Mouse (Mus musculus): ENCODE data around the gene Neurl1a. TPM values are rescaled to one million over a fixed set of nuclear protein-coding genes. Genes with fewer than 3 reads are reported as not detected.

Neurl1a gene
- polyA plus RNA-seq, 1 experiment from 2014 or later: 1.3 TPM

DNA sequence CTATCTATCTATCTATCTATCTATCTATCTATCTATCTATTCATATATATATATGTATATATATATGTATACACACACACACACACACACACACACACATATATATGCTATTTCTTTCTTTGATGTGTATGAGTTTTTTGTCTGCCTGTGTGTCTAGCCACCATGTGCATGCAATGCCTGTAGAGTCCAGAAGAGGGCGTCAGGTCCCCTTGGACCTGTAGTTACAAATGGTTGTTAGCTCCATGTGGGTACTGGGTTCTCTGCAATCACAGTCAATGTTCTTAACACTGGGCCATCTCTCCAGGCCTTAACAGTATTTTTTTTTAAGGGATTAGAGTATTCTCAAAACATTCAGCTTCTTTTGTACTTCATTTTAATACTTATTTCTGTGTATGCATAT, 34.9 kb downstream of the Neurl1a start:
- H3K4me1 ChIP-seq (ENCODE audit: control insufficient read depth in 2 of 2, insufficient read depth in 2 of 2, low read length in 2 of 2): no peaks in the 10 kb centered on the region
- no peaks in the 10 kb centered on the region for H3K27me3 ChIP-seq (ENCODE audit: control insufficient read depth, insufficient read depth, low read length)
- no peaks in the 10 kb centered on the region for H3K36me3 ChIP-seq (ENCODE audit: control insufficient read depth, insufficient read depth, low read length)
- H3K9me3 ChIP-seq (ENCODE audit: control insufficient read depth, low read length): no peaks in the 10 kb centered on the region
- 41% methylated on average over 1 of the region's 1 CpGs for WGBS
- no peak overlapping the region for H3K4me2 ChIP-seq (ENCODE audit: low read length)
- ATAC-seq (ENCODE audit: insufficient number of reproducible peaks, insufficient read depth, low FRiP score, low read depth): no peak
- H3K27ac ChIP-seq (replicated peaks in 1 of 2; ENCODE audit: control insufficient read depth in 1 of 2, insufficient read depth in 1 of 2, low read depth in 2 of 2, low read length in 2 of 2): no peak overlapping the region
- no peak overlapping the region for H3K4me3 ChIP-seq (ENCODE audit: control insufficient read depth in 1 of 2, insufficient read depth in 1 of 2, low read depth in 1 of 2, low read length in 2 of 2)
- H3K9ac ChIP-seq (ENCODE audit: low read length): no peak overlapping the region

DNA sequence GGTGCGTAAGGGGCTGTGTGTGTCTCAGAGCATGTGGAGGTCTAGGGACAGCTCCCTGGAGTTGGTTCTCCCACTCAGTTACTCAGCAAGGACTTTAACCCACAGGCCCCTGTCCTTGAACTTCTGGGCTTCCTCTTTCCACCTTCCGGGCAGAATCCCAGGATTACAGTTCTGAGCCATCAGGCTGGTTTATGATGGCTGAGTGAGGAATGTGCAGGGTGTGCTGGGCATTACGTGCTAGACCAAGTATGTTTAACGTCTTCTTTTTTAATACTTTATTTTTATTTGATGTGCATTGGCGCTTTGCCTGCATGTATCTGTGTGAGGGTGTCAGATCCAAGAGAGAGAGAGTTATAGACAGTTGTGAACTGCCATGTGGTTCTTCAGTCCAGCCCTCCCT, 38.1 kb downstream of the Neurl1a start:
- Histone ChIP-seq H3K4me3 (ENCODE audit: control insufficient read depth in 1 of 2, insufficient read depth in 1 of 2, low read depth in 1 of 2, low read length in 2 of 2) (no peak overlapping the region), H3K9ac (ENCODE audit: low read length) (no peak overlapping the region), H3K4me2 (ENCODE audit: low read length) (no peak overlapping the region), H3K9me3 (ENCODE audit: control insufficient read depth, low read length) (no peaks in the 10 kb centered on the region), H3K36me3 (ENCODE audit: control insufficient read depth, insufficient read depth, low read length) (no peaks in the 10 kb centered on the region), H3K4me1 (ENCODE audit: control insufficient read depth in 2 of 2, insufficient read depth in 2 of 2, low read length in 2 of 2) (no peaks in the 10 kb centered on the region), H3K27ac (replicated peaks in 1 of 2; ENCODE audit: control insufficient read depth in 1 of 2, insufficient read depth in 1 of 2, low read depth in 2 of 2, low read length in 2 of 2) (no peak overlapping the region), H3K27me3 (ENCODE audit: control insufficient read depth, insufficient read depth, low read length) (no peaks in the 10 kb centered on the region)
- ATAC-seq (ENCODE audit: insufficient number of reproducible peaks, insufficient read depth, low FRiP score, low read depth): no peak
- WGBS: 83% methylated on average over 5 of the region's 5 CpGs

DNA sequence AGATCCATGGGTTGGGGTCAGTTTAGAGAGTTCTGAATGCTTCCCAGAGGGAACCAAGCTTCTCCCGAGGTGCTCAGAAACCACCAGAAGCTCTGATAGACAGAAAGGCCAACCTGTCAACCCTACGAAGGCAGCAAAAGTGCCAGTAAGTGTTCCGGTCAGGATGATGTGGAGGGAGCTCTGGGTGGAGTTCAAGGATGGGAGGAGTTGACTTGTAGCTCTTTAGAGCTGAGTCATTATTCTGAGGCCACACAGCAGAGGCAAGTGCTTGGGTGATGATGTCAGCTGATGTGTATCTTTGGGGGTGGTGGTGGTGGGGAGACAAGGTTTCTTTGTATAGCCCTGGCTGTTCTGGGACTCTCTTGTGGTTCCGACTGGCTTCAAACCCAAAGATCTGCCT, 41.0 kb downstream of the Neurl1a start:
- Histone ChIP-seq H3K27me3 (ENCODE audit: control insufficient read depth, insufficient read depth, low read length) (no peaks in the 10 kb centered on the region), H3K9ac (ENCODE audit: low read length) (no peak overlapping the region), H3K4me2 (ENCODE audit: low read length) (no peak overlapping the region), H3K9me3 (ENCODE audit: control insufficient read depth, low read length) (no peaks in the 10 kb centered on the region), H3K4me3 (ENCODE audit: control insufficient read depth in 1 of 2, insufficient read depth in 1 of 2, low read depth in 1 of 2, low read length in 2 of 2) (no peak overlapping the region), H3K36me3 (ENCODE audit: control insufficient read depth, insufficient read depth, low read length) (no peaks in the 10 kb centered on the region), H3K27ac (replicated peaks in 1 of 2; ENCODE audit: control insufficient read depth in 1 of 2, insufficient read depth in 1 of 2, low read depth in 2 of 2, low read length in 2 of 2) (no peak overlapping the region), H3K4me1 (ENCODE audit: control insufficient read depth in 2 of 2, insufficient read depth in 2 of 2, low read length in 2 of 2) (peaks cover 4 to 6% of the 10 kb centered on the region in 2 experiments; a peak in 1 of 4 replicates)
- WGBS: 52% methylated on average over 4 of the region's 4 CpGs
- ATAC-seq (ENCODE audit: insufficient number of reproducible peaks, insufficient read depth, low FRiP score, low read depth): no peak

DNA sequence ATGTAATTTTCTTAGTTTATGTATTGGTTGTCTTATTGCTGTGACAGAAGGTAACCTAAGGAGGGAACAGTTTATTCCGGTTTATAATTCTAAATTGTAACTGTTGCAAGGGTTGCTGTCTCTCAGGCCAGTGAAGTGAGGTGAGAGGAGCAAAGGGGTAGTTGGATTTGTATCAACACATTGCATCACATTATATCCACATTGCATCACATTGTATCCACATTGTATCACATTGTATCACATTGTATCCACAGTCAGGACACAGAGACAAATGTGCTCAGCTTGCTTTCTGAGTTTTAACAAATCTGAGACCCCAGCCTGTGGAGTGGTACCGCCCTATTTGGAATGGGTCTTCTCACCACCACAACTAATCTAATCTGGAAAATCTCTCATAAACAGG, 41.6 kb downstream of the Neurl1a start:
- Histone ChIP-seq H3K4me1 (ENCODE audit: control insufficient read depth in 2 of 2, insufficient read depth in 2 of 2, low read length in 2 of 2) (peaks cover 4 to 8% of the 10 kb centered on the region in 2 experiments; a peak in 1 of 4 replicates), H3K36me3 (ENCODE audit: control insufficient read depth, insufficient read depth, low read length) (no peaks in the 10 kb centered on the region), H3K27ac (replicated peaks in 1 of 2; ENCODE audit: control insufficient read depth in 1 of 2, insufficient read depth in 1 of 2, low read depth in 2 of 2, low read length in 2 of 2) (no peak overlapping the region), H3K4me2 (ENCODE audit: low read length) (no peak overlapping the region), H3K4me3 (ENCODE audit: control insufficient read depth in 1 of 2, insufficient read depth in 1 of 2, low read depth in 1 of 2, low read length in 2 of 2) (no peak overlapping the region), H3K9me3 (ENCODE audit: control insufficient read depth, low read length) (no peaks in the 10 kb centered on the region), H3K9ac (ENCODE audit: low read length) (no peak overlapping the region), H3K27me3 (ENCODE audit: control insufficient read depth, insufficient read depth, low read length) (no peaks in the 10 kb centered on the region)
- ATAC-seq (ENCODE audit: insufficient number of reproducible peaks, insufficient read depth, low FRiP score, low read depth): no peak
- 83% methylated on average over 2 of the region's 2 CpGs for WGBS

DNA sequence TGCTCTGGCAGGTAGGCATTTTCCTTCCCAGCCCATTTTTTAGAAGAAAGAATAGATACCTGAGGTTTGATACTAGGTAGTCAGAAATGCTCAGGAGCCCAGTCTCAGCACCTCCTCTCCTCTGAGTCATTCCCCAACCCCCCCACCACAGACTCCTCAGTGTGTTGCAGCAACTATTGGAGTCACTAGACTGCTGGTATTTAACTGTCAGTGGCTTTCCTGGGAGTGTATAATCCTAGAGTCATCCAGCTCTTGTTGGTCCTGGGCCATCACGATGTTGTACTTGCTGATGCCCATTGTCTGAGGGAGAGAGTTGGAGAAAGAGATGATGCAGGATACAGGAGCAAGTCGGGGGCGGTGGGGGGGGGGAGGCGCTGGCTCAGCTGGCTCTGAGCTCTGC, 42.4 kb downstream of the Neurl1a start:
- H3K9ac ChIP-seq (ENCODE audit: low read length): no peak overlapping the region
- 80% methylated on average over 4 of the region's 4 CpGs for WGBS
- H3K27ac ChIP-seq (replicated peaks in 1 of 2; ENCODE audit: control insufficient read depth in 1 of 2, insufficient read depth in 1 of 2, low read depth in 2 of 2, low read length in 2 of 2): no peak overlapping the region
- no peak overlapping the region for H3K4me2 ChIP-seq (ENCODE audit: low read length)
- no peaks in the 10 kb centered on the region for H3K36me3 ChIP-seq (ENCODE audit: control insufficient read depth, insufficient read depth, low read length)
- H3K9me3 ChIP-seq (ENCODE audit: control insufficient read depth, low read length): no peaks in the 10 kb centered on the region
- ATAC-seq (ENCODE audit: insufficient number of reproducible peaks, insufficient read depth, low FRiP score, low read depth): no peak
- peaks cover 4 to 8% of the 10 kb centered on the region in 2 experiments; a peak in 1 of 4 replicates for H3K4me1 ChIP-seq (ENCODE audit: control insufficient read depth in 2 of 2, insufficient read depth in 2 of 2, low read length in 2 of 2)
- no peak overlapping the region for H3K4me3 ChIP-seq (ENCODE audit: control insufficient read depth in 1 of 2, insufficient read depth in 1 of 2, low read depth in 1 of 2, low read length in 2 of 2)
- H3K27me3 ChIP-seq (ENCODE audit: control insufficient read depth, insufficient read depth, low read length): no peaks in the 10 kb centered on the region

DNA sequence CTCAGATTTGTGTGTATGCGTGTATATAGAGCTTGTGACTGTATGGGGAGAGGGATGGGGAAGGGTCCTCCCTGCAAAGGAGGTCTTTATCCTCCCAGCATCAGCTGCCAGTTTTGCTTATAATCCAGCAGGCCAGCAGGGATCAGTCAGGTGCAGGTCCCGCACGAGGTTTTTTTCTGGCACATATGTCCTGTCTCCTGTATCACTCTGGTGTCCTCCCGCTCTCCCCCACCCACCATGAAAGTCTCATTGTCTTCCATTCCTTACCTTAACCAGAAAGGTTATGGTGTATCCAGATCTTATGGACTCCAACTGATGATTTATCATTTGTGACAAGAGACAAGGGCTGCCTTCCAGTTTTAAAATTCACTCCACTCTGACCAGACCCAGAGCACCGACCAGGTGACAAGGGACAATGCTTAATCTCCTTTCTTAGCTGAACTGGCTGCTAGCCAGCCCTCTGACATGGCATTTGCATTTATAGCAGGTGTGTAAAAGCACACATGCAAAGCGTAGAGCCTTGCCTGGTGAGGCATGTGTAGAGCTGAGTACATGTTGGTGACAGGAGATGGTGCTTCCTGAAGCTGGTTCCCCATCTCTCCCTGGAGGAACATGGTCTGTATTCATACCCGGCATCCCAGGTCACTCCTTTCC, 43.0 kb downstream of the Neurl1a start:
- 67% methylated on average over 7 of the region's 7 CpGs for WGBS
- no peak overlapping the region for H3K27ac ChIP-seq (replicated peaks in 1 of 2; ENCODE audit: control insufficient read depth in 1 of 2, insufficient read depth in 1 of 2, low read depth in 2 of 2, low read length in 2 of 2)
- no peak for ATAC-seq (ENCODE audit: insufficient number of reproducible peaks, insufficient read depth, low FRiP score, low read depth)

DNA sequence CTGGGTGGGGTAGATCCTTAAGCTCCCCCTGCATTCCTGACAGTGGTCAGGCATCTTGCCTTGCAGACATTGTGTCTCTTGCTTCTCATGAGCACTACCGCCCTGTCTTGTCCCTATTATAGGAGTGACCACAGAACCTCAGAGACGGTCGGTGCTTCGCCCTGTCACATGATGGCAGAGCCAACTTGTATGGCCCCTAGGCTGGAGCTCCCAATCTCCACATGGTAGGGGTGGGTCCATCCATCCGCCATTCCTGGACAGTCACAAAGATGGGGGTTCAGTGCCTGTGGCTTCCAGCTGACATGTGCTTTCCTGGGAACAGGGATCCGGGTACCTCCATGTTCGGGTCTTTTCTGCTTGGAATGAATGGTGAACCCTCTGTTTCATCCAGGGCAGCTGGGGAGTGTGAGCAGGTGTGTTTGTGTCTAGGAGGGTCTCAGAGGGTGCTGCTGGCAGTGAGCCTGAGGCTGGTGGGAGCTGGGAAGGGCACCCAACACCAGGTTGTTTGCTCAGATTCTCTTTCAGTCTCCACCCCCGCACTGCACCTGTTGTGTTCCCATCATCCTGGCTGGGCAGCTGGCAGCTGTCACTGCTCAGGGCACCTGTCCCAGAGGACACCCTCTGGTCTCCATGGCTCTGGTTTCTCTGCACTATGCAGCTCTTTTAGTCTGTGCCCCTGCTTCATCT, 43.7 kb downstream of the Neurl1a start:
- no peak overlapping the region for H3K27ac ChIP-seq (replicated peaks in 1 of 2; ENCODE audit: control insufficient read depth in 1 of 2, insufficient read depth in 1 of 2, low read depth in 2 of 2, low read length in 2 of 2)
- H3K4me1 ChIP-seq (ENCODE audit: control insufficient read depth in 2 of 2, insufficient read depth in 2 of 2, low read length in 2 of 2): peaks cover 4 to 8% of the 10 kb centered on the region in 2 experiments; a peak in 1 of 4 replicates
- no peaks in the 10 kb centered on the region for H3K27me3 ChIP-seq (ENCODE audit: control insufficient read depth, insufficient read depth, low read length)
- no peaks in the 10 kb centered on the region for H3K36me3 ChIP-seq (ENCODE audit: control insufficient read depth, insufficient read depth, low read length)
- H3K4me3 ChIP-seq (ENCODE audit: control insufficient read depth in 1 of 2, insufficient read depth in 1 of 2, low read depth in 1 of 2, low read length in 2 of 2): no peak overlapping the region
- no peak for ATAC-seq (ENCODE audit: insufficient number of reproducible peaks, insufficient read depth, low FRiP score, low read depth)
- no peaks in the 10 kb centered on the region for H3K9me3 ChIP-seq (ENCODE audit: control insufficient read depth, low read length)
- H3K4me2 ChIP-seq (ENCODE audit: low read length): no peak overlapping the region
- H3K9ac ChIP-seq (ENCODE audit: low read length): no peak overlapping the region
- WGBS: 83% methylated on average over 8 of the region's 8 CpGs

More for the DNA sequence above, 43.0 kb downstream of the Neurl1a start:
- Histone ChIP-seq H3K36me3 (ENCODE audit: control insufficient read depth, insufficient read depth, low read length) (no peaks in the 10 kb centered on the region), H3K9ac (ENCODE audit: low read length) (no peak overlapping the region), H3K4me2 (ENCODE audit: low read length) (no peak overlapping the region), H3K4me3 (ENCODE audit: control insufficient read depth in 1 of 2, insufficient read depth in 1 of 2, low read depth in 1 of 2, low read length in 2 of 2) (no peak overlapping the region), H3K4me1 (ENCODE audit: control insufficient read depth in 2 of 2, insufficient read depth in 2 of 2, low read length in 2 of 2) (peaks cover 4 to 8% of the 10 kb centered on the region in 2 experiments; a peak in 1 of 4 replicates), H3K27me3 (ENCODE audit: control insufficient read depth, insufficient read depth, low read length) (no peaks in the 10 kb centered on the region), H3K9me3 (ENCODE audit: control insufficient read depth, low read length) (no peaks in the 10 kb centered on the region)
